Mouse (Mus musculus) kidney, embryonic 14.5 days (tissue): ENCODE measurements around the gene Fdxr. TPM values are rescaled to one million over a fixed set of nuclear protein-coding genes. Genes with fewer than 3 reads are reported as not detected.

Experiments
- ATAC-seq: fragments of 200-750 bp; cut with Nextera tagmentation; 2 replicates; pipeline ENCODE4 v1.8.0; 2017; ENCODE audit warnings: moderate number of reproducible peaks, mild to moderate bottlenecking, moderate TSS enrichment, moderate library complexity; ENCODE audit not compliant: low FRiP score, low TSS enrichment
- H3K27ac ChIP-seq: fragments of 300-500 bp; sonication (generic); 2 replicates; pipeline ENCODE4 v1.5.1; 2014; ENCODE audit warnings: low read depth, mild to moderate bottlenecking, low read length, moderate library complexity, mixed read lengths
- H3K27me3 ChIP-seq: fragments of 300-500 bp; sonication (generic); 2 replicates; pipeline ENCODE4 v1.6.1; 2014; ENCODE audit warnings: mild to moderate bottlenecking, low read length; ENCODE audit not compliant: control insufficient read depth, insufficient read depth
- H3K36me3 ChIP-seq: fragments of 300-500 bp; sonication (generic); 2 replicates; pipeline ENCODE4 v1.6.1; 2014; ENCODE audit warnings: low read length, mixed read lengths; ENCODE audit not compliant: control insufficient read depth, insufficient read depth
- H3K4me1 ChIP-seq: fragments of 300-500 bp; sonication (generic); 2 replicates; pipeline ENCODE4 v1.6.1; 2014; ENCODE audit warnings: low read length, mixed read lengths; ENCODE audit not compliant: control insufficient read depth, insufficient read depth
- H3K4me2 ChIP-seq: fragments of 300-500 bp; sonication (generic); replicated peaks from 2 replicates; pipeline ENCODE4 v1.6.1; 2014; ENCODE audit warnings: low read depth, mild to moderate bottlenecking, low read length
- H3K4me3 ChIP-seq: fragments of 300-500 bp; sonication (generic); 2 replicates; pipeline ENCODE4 v1.5.1; 2014; ENCODE audit warnings: mild to moderate bottlenecking, low read length
- H3K9ac ChIP-seq: fragments of 300-500 bp; sonication (generic); 2 replicates; pipeline ENCODE4 v1.6.1; 2014; ENCODE audit warnings: low read depth, mild to moderate bottlenecking, low read length, moderate library complexity
- H3K9me3 ChIP-seq: fragments of 300-500 bp; sonication (generic); 2 replicates; pipeline ENCODE4 v1.6.1; 2016; ENCODE audit warnings: low read length; ENCODE audit not compliant: control insufficient read depth
- WGBS: fragments of 180-500 bp; shearing (Covaris S2); extraction: QIAGEN DNeasy Blood & Tissue Kit; methylation state at CpG from one replicate; pipeline ENCODE4 v1.1.7; 2014; 5-methylcytosine and 5-hydroxymethylcytosine counted together
- microRNA-seq: library from miRNA; unstranded; fragments of <30 nt; microRNA quantifications from one replicate; pipeline ENCODE4, GENCODE M21; 2016
- polyA plus RNA-seq: library from polyadenylated mRNA; unstranded; fragments of >200 nt; fragmentation: Nextera tagmentation; extraction: Ambion mirVana; gene quantifications from 2 replicates; pipeline ENCODE4 v1.2.1, GENCODE M21; 2014

The Fdxr gene
- polyA plus RNA-seq, 1 experiment from 2014 or later: 13.1 TPM

- Histone ChIP-seq H3K9ac (no peak overlapping the region), H3K27ac (no peak overlapping the region), H3K4me1 (peaks cover 21% of the 10 kb centered on the region), H3K4me3 (no peak overlapping the region), H3K9me3 (no peaks in the 10 kb centered on the region), H3K27me3 (peaks cover 9% of the 10 kb centered on the region; the same call in 1 of the 2 replicates), H3K4me2 (no peak overlapping the region), H3K36me3 (no peaks in the 10 kb centered on the region)
- WGBS: 67% methylated on average over 11 of the region's 11 CpGs
- no peak for ATAC-seq
Observed at GRCm38 (mm10) chr11:115223451-115223850, 53.4 kb downstream of the Fdxr start.

- H3K4me1 ChIP-seq: peaks cover 22% of the 10 kb centered on the region
- H3K36me3 ChIP-seq: no peaks in the 10 kb centered on the region
- WGBS: 15% methylated on average over 5 of the region's 5 CpGs
- H3K9ac ChIP-seq: no peak overlapping the region
- peaks cover 9% of the 10 kb centered on the region; the same call in 1 of the 2 replicates for H3K27me3 ChIP-seq
- ATAC-seq: no peak
- H3K9me3 ChIP-seq: no peaks in the 10 kb centered on the region
- H3K27ac ChIP-seq: no peak overlapping the region
- no peak overlapping the region for H3K4me3 ChIP-seq
- H3K4me2 ChIP-seq: no peak overlapping the region
Observed at GRCm38 (mm10) chr11:115222570-115222969, 54.3 kb downstream of the Fdxr start.

- Histone ChIP-seq H3K4me2 (no peak overlapping the region), H3K36me3 (no peaks in the 10 kb centered on the region), H3K4me3 (no peak overlapping the region), H3K9ac (no peak overlapping the region), H3K4me1 (peaks cover 21% of the 10 kb centered on the region), H3K9me3 (no peaks in the 10 kb centered on the region), H3K27ac (no peak overlapping the region), H3K27me3 (peaks cover 9% of the 10 kb centered on the region; the same call in 1 of the 2 replicates)
- 26% methylated on average over 12 of the region's 12 CpGs for WGBS
- no peak for ATAC-seq
Observed at GRCm38 (mm10) chr11:115222077-115222476, 54.8 kb downstream of the Fdxr start.

GRCm38 (mm10) chr11:115219685-115220084 lies 57.2 kb downstream of the Fdxr start:
- no peak overlapping the region for H3K27ac ChIP-seq
- no peak overlapping the region for H3K4me2 ChIP-seq
- H3K27me3 ChIP-seq: peaks cover 9% of the 10 kb centered on the region; the same call in 1 of the 2 replicates
- WGBS: 83% methylated on average over 10 of the region's 10 CpGs
- no peak for ATAC-seq
- H3K9me3 ChIP-seq: no peaks in the 10 kb centered on the region
- H3K9ac ChIP-seq: no peak overlapping the region
- peaks cover 21% of the 10 kb centered on the region for H3K4me1 ChIP-seq
- H3K36me3 ChIP-seq: no peaks in the 10 kb centered on the region
- H3K4me3 ChIP-seq: no peak overlapping the region

GRCm38 (mm10) chr11:115219263-115219662 lies 57.6 kb downstream of the Fdxr start:
- Histone ChIP-seq H3K9ac (no peak overlapping the region), H3K4me2 (no peak overlapping the region), H3K4me1 (peaks cover 21% of the 10 kb centered on the region), H3K4me3 (no peak overlapping the region), H3K9me3 (no peaks in the 10 kb centered on the region), H3K36me3 (no peaks in the 10 kb centered on the region), H3K27me3 (peaks cover 9% of the 10 kb centered on the region; the same call in 1 of the 2 replicates), H3K27ac (no peak overlapping the region)
- 54% methylated on average over 9 of the region's 9 CpGs for WGBS
- ATAC-seq: no peak

Small RNA genes within 50 kb of the gene (microRNA-seq; reads per million reads assigned to microRNA genes)
- not detected for gene Gm25837

Other genes starting within 250 kb of the Fdxr start
- gene Cd300ld5, start 239.3 kb downstream of the Fdxr start, polyA plus RNA-seq: not detected in 2 replicates
- not detected in 2 replicates for gene Cd300ld3, start 228.6 kb downstream of the Fdxr start, polyA plus RNA-seq
- gene Cd300e, start 214.9 kb downstream of the Fdxr start, polyA plus RNA-seq: not detected in 2 replicates
- gene Rab37, start 185.6 kb downstream of the Fdxr start, polyA plus RNA-seq: 0.96 and 1.2 TPM in 2 replicates
- 0.26 TPM in 2 replicates for gene Cd300lf, start 143.1 kb downstream of the Fdxr start, polyA plus RNA-seq
- gene Slc9a3r1, start 113.7 kb downstream of the Fdxr start, polyA plus RNA-seq: 81.5 and 110 TPM in 2 replicates
- gene Tmem104, start 89.6 kb downstream of the Fdxr start, polyA plus RNA-seq: 6.3 and 10.3 TPM in 2 replicates
- 18.2 and 18.4 TPM in 2 replicates for gene Nat9, start 89.2 kb downstream of the Fdxr start, polyA plus RNA-seq
- not detected in 2 replicates for gene Grin2c, start 9.8 kb downstream of the Fdxr start, polyA plus RNA-seq
- 0.32 and 0.39 TPM in 2 replicates for gene Fads6, start 20.6 kb upstream of the Fdxr start, polyA plus RNA-seq
- 0.14 and 0.15 TPM in 2 replicates for gene Otop2, start 30.1 kb upstream of the Fdxr start, polyA plus RNA-seq
- not detected in 2 replicates for gene Ush1g, start 45.0 kb upstream of the Fdxr start, polyA plus RNA-seq
- not detected in 2 replicates for gene Otop3, start 57.7 kb upstream of the Fdxr start, polyA plus RNA-seq
- 2.3 and 4.4 TPM in 2 replicates for gene Hid1, start 90.7 kb upstream of the Fdxr start, polyA plus RNA-seq
- 11.5 and 13.0 TPM in 2 replicates for gene Cdr2l, start 104.9 kb upstream of the Fdxr start, polyA plus RNA-seq
- gene Mrpl58, start 126.7 kb upstream of the Fdxr start, polyA plus RNA-seq: 235 and 261 TPM in 2 replicates
- gene Atp5h, start 142.9 kb upstream of the Fdxr start, polyA plus RNA-seq: 962 and 1,151 TPM in 2 replicates
- gene Kctd2, start 143.1 kb upstream of the Fdxr start, polyA plus RNA-seq: 22.7 and 23.9 TPM in 2 replicates
- 0.14 and 0.33 TPM in 2 replicates for gene Trim80, start 163.5 kb upstream of the Fdxr start, polyA plus RNA-seq
- gene Slc16a5, start 185.4 kb upstream of the Fdxr start, polyA plus RNA-seq: 9.0 and 10.7 TPM in 2 replicates
- gene Armc7, start 198.6 kb upstream of the Fdxr start, polyA plus RNA-seq: 5.7 and 7.9 TPM in 2 replicates
- 75.6 and 76.3 TPM in 2 replicates for gene Nt5c, start 214.8 kb upstream of the Fdxr start, polyA plus RNA-seq
- gene Jpt1, start 237.3 kb upstream of the Fdxr start, polyA plus RNA-seq: 487 and 524 TPM in 2 replicates